ENCODE assay signal across 8 mouse cellular contexts in genomic region chr2:27237342-27237741, GRCm38 (mm10). TPM values are rescaled to one million over a fixed set of nuclear protein-coding genes. Genes with fewer than 3 reads are reported as not detected.
DNase-seq lines count a peak whose midpoint lies in the region; ATAC-seq lines count a peak whose summit lies in the region.

No protein-coding gene starts in this region.

- DNase-seq in neural tube, embryonic 10.5 days (ENCODE audit: extremely low spot score, low spot score): peak; percentile 70
- DNase-seq in adrenal gland, postnatal 36 days: peak; percentile 72 to 84
- peak; percentile 70 for DNase-seq in embryonic facial prominence, embryonic 10.5 days (ENCODE audit: low spot score)
- peak; percentile 55 for DNase-seq in liver
- DNase-seq in naive thymus-derived CD4-positive, alpha-beta T cell, adult 2 months (ENCODE audit: low read depth): peak; percentile 79
- DNase-seq in thymus, postnatal 10 days (ENCODE audit: low spot score in 2 of 2): peak; percentile 38 to 78

- H3K27ac ChIP-seq in neural tube, embryonic 15.5 days (replicated peaks): no peak overlapping the region
- no peak overlapping the region for H3K27ac ChIP-seq in embryonic facial prominence, embryonic 10.5 days (replicated peaks)
- H3K27ac ChIP-seq in hindbrain, embryonic 15.5 days (replicated peaks): no peak overlapping the region

- H3K27me3 ChIP-seq in neural tube, embryonic 15.5 days (replicated peaks): no peaks in the 10 kb centered on the region
- peaks cover 12% of the 10 kb centered on the region; the same call in 1 of the 2 replicates for H3K27me3 ChIP-seq in embryonic facial prominence, embryonic 10.5 days (replicated peaks; ENCODE audit: low read depth, poor library complexity, severe bottlenecking)
- H3K27me3 ChIP-seq in hindbrain, embryonic 15.5 days: no peaks in the 10 kb centered on the region

- H3K9ac ChIP-seq in neural tube, embryonic 15.5 days (replicated peaks): no peak overlapping the region
- no peak overlapping the region for H3K9ac ChIP-seq in hindbrain, embryonic 15.5 days

- H3K36me3 ChIP-seq in neural tube, embryonic 15.5 days: no peaks in the 10 kb centered on the region
- H3K36me3 ChIP-seq in embryonic facial prominence, embryonic 10.5 days (replicated peaks): no peaks in the 10 kb centered on the region
- H3K36me3 ChIP-seq in hindbrain, embryonic 15.5 days: no peaks in the 10 kb centered on the region

- H3K4me1 ChIP-seq in neural tube, embryonic 15.5 days: peaks cover 4% of the 10 kb centered on the region; the same call in 1 of the 2 replicates
- H3K4me1 ChIP-seq in embryonic facial prominence, embryonic 10.5 days: peaks cover 4% of the 10 kb centered on the region; the same call in 1 of the 2 replicates
- no peaks in the 10 kb centered on the region for H3K4me1 ChIP-seq in hindbrain, embryonic 15.5 days (replicated peaks)

- ATAC-seq in neural tube, embryonic 15.5 days (ENCODE audit: low FRiP score): no peak
- ATAC-seq in hindbrain, embryonic 15.5 days (ENCODE audit: low FRiP score, low read depth): peak; percentile 74

- H3K4me3 ChIP-seq in neural tube, embryonic 15.5 days (replicated peaks): no peak overlapping the region
- no peak overlapping the region for H3K4me3 ChIP-seq in embryonic facial prominence, embryonic 10.5 days
- no peak overlapping the region for H3K4me3 ChIP-seq in hindbrain, embryonic 15.5 days

- 24% methylated on average over 4 of the region's 4 CpGs for WGBS in neural tube, embryonic 15.5 days
- WGBS in embryonic facial prominence, embryonic 10.5 days: 28% methylated on average over 4 of the region's 4 CpGs
- WGBS in hindbrain, embryonic 15.5 days: 31% methylated on average over 4 of the region's 4 CpGs

- H3K4me2 ChIP-seq in neural tube, embryonic 15.5 days: no peak overlapping the region
- H3K4me2 ChIP-seq in hindbrain, embryonic 15.5 days: no peak overlapping the region

- H3K9me3 ChIP-seq in neural tube, embryonic 15.5 days (replicated peaks): no peaks in the 10 kb centered on the region
- H3K9me3 ChIP-seq in embryonic facial prominence, embryonic 10.5 days: no peaks in the 10 kb centered on the region
- no peaks in the 10 kb centered on the region for H3K9me3 ChIP-seq in hindbrain, embryonic 15.5 days

RNA-seq across cellular contexts. Expression of gene Sardh, which starts 10.8 kb away (rescaled TPM):
- 5.9 and 8.0 TPM in 2 replicates for polyA plus RNA-seq in neural tube, embryonic 15.5 days (2015; fragmentation: Nextera tagmentation; extraction: Ambion mirVana)
- 1 to 10 TPM; 7.8 to 9.2 TPM for total RNA-seq in adrenal gland, postnatal 36 days (2021)
- polyA plus RNA-seq in embryonic facial prominence, embryonic 10.5 days (2016; fragmentation: Nextera tagmentation; extraction: Ambion mirVana): 1.5 and 2.9 TPM in 2 replicates
- 7.5 and 8.6 TPM in 2 replicates for polyA plus RNA-seq in hindbrain, embryonic 15.5 days (2015; fragmentation: Nextera tagmentation; extraction: Ambion mirVana)
